Mouse (Mus musculus) small intestine, adult 2 months (tissue): ENCODE measurements around the gene Pecr. TPM values are rescaled to one million over a fixed set of nuclear protein-coding genes. Genes with fewer than 3 reads are reported as not detected.

Experiments
- H3K27ac ChIP-seq: fragments of 200-500 bp; 2 replicates; pipeline ENCODE4 v1.5.1; 2012; ENCODE audit warnings: low read depth, low read length, control low read depth, inconsistent platforms; ENCODE audit not compliant: insufficient read depth
- H3K27me3 ChIP-seq: fragments of 200-500 bp; 2 replicates; pipeline ENCODE4 v1.6.1; 2012; ENCODE audit warnings: mild to moderate bottlenecking, moderate library complexity, low read length, inconsistent platforms; ENCODE audit not compliant: control insufficient read depth, insufficient read depth
- H3K36me3 ChIP-seq: fragments of 200-500 bp; 2 replicates; pipeline ENCODE4 v1.6.1; 2012; ENCODE audit warnings: mild to moderate bottlenecking, low read length, control low read depth, inconsistent platforms; ENCODE audit not compliant: control insufficient read depth, insufficient read depth
- H3K4me1 ChIP-seq: fragments of 200-500 bp; 2 replicates; pipeline ENCODE4 v1.6.1; 2012; ENCODE audit warnings: low read length, inconsistent platforms, mixed read lengths; ENCODE audit not compliant: control insufficient read depth, insufficient read depth, insufficient read length
- H3K4me3 ChIP-seq: fragments of 200-500 bp; 2 replicates; pipeline ENCODE4 v1.5.1; 2012; ENCODE audit warnings: low read depth, mild to moderate bottlenecking, control low read depth, inconsistent platforms, low read length, moderate library complexity
- CTCF ChIP-seq: fragments of 200-500 bp; IDR thresholded peaks from 2 replicates; pipeline ENCODE4 v1.5.1; 2012; ENCODE audit warnings: low read depth, mild to moderate bottlenecking, control low read depth, inconsistent platforms, low read length, moderate library complexity, mixed read lengths; ENCODE audit not compliant: insufficient replicate concordance, insufficient read length; ENCODE audit errors: extremely low read depth
- POLR2A ChIP-seq: fragments of 200-500 bp; IDR thresholded peaks from 2 replicates; pipeline ENCODE4 v1.6.1; 2012; ENCODE audit warnings: low read depth, mild to moderate bottlenecking, control low read depth, inconsistent platforms, low read length, moderate library complexity
- WGBS: fragments of 180-500 bp; shearing (Covaris S2); methylation state at CpG from one replicate; pipeline ENCODE4 v1.1.7; 2018; 5-methylcytosine and 5-hydroxymethylcytosine counted together
- polyA plus RNA-seq: library from polyadenylated mRNA; depleted of rRNA; stranded (reverse); fragments of >200 nt; gene quantifications from 2 replicates; pipeline ENCODE4 v1.2.3, GENCODE M21; 2012

The Pecr gene
- polyA plus RNA-seq, 1 experiment: 3.1 TPM

GRCm38 (mm10) chr1:72313399-72314039 is 29.4 kb upstream of the Pecr start:
- TF ChIP-seq POLR2A: no peak
- no peak for TF ChIP-seq CTCF
- H3K36me3 ChIP-seq: no peaks in the 10 kb centered on the region; the same call in 1 of the 2 replicates
- no peaks in the 10 kb centered on the region for H3K27me3 ChIP-seq
- 74% methylated on average over 5 of the region's 5 CpGs for WGBS
- no peak overlapping the region for H3K27ac ChIP-seq
- H3K4me3 ChIP-seq: no peak overlapping the region
- no peaks in the 10 kb centered on the region for H3K4me1 ChIP-seq

- Histone ChIP-seq H3K4me1 (no peaks in the 10 kb centered on the region), H3K36me3 (no peaks in the 10 kb centered on the region; the same call in 1 of the 2 replicates), H3K4me3 (no peak overlapping the region), H3K27ac (no peak overlapping the region), H3K27me3 (no peaks in the 10 kb centered on the region)
- TF ChIP-seq POLR2A: no peak
- no peak for TF ChIP-seq CTCF
- 86% methylated on average over 9 of the region's 9 CpGs for WGBS
Measured at GRCm38 (mm10) chr1:72312701-72313398, 28.7 kb upstream of the Pecr start.

GRCm38 (mm10) chr1:72309744-72310424 is 25.8 kb upstream of the Pecr start:
- H3K4me3 ChIP-seq: no peak overlapping the region
- WGBS: 87% methylated on average over 6 of the region's 6 CpGs
- H3K27me3 ChIP-seq: no peaks in the 10 kb centered on the region
- no peak for TF ChIP-seq POLR2A
- H3K27ac ChIP-seq: no peak overlapping the region
- H3K36me3 ChIP-seq: no peaks in the 10 kb centered on the region
- 0 out of 2 replicates have a peak, but pooled peaks cover 2% of the 10 kb centered on the region for H3K4me1 ChIP-seq

GRCm38 (mm10) chr1:72308919-72309318 is 24.8 kb upstream of the Pecr start:
- TF ChIP-seq CTCF: no peak
- no peak for TF ChIP-seq POLR2A
- Histone ChIP-seq H3K4me1 (peaks cover 2% of the 10 kb centered on the region; the same call in 1 of the 2 replicates), H3K27me3 (no peaks in the 10 kb centered on the region), H3K4me3 (no peak overlapping the region), H3K36me3 (no peaks in the 10 kb centered on the region), H3K27ac (no peak overlapping the region)
- WGBS: 76% methylated on average over 4 of the region's 4 CpGs

- no peak for TF ChIP-seq CTCF
- peak; percentile 61 for TF ChIP-seq POLR2A
- WGBS: under 1% methylated on average over 21 of the region's 21 CpGs
Measured at GRCm38 (mm10) chr1:72307317-72307798, 23.2 kb upstream of the Pecr start, which contains the start of gene Xrcc5. TSS of gene Xrcc5 (plus strand) at chr1:72307421.

GRCm38 (mm10) chr1:72306679-72307181 is 22.6 kb upstream of the Pecr start:
- WGBS: 2% methylated on average over 11 of the region's 11 CpGs

More at GRCm38 (mm10) chr1:72307317-72307798, 23.2 kb upstream of the Pecr start, which contains the start of gene Xrcc5:
- H3K27me3 ChIP-seq: no peaks in the 10 kb centered on the region
- H3K36me3 ChIP-seq: no peaks in the 10 kb centered on the region
- H3K27ac ChIP-seq: 0 out of 2 replicates have a peak within 1 kb of the TSS, but pooled peaks have one; percentile 6
- peak within 1 kb of the TSS; percentile 77 for H3K4me3 ChIP-seq
- peaks cover 2% of the 10 kb centered on the region; the same call in 1 of the 2 replicates for H3K4me1 ChIP-seq

More at GRCm38 (mm10) chr1:72306679-72307181, 22.6 kb upstream of the Pecr start:
- Histone ChIP-seq H3K4me1 (peaks cover 2% of the 10 kb centered on the region; the same call in 1 of the 2 replicates), H3K27ac (no peak overlapping the region), H3K4me3 (peak overlapping the region; percentile 77; the same call in 1 of the 2 replicates), H3K36me3 (no peaks in the 10 kb centered on the region), H3K27me3 (no peaks in the 10 kb centered on the region)
- TF ChIP-seq POLR2A: no peak
- peak; percentile 66; the same call in 1 of the 2 replicates for TF ChIP-seq CTCF
